Mouse (Mus musculus) heart, postnatal 10 days (tissue): ENCODE data around the gene Gm19965. TPM values are rescaled to one million over a fixed set of nuclear protein-coding genes. Genes with fewer than 3 reads are reported as not detected.

ENCODE experiments used
- DNase-seq, 2 experiments: peaks; one replicate each; pipeline ENCODE4 v3.0.0; 2021
- intact Hi-C: fragments of 180-260 bp; cut with DNase I; formaldehyde crosslinking; loops from one replicate; pipeline ENCODE4 v1.15.1; 2025
- total RNA-seq, 2 experiments: library from RNA; stranded (reverse); gene quantifications; 2 replicates each; pipeline ENCODE4 v1.2.3; 2021

Gene Gm19965
- not detected for total RNA-seq

DNA sequence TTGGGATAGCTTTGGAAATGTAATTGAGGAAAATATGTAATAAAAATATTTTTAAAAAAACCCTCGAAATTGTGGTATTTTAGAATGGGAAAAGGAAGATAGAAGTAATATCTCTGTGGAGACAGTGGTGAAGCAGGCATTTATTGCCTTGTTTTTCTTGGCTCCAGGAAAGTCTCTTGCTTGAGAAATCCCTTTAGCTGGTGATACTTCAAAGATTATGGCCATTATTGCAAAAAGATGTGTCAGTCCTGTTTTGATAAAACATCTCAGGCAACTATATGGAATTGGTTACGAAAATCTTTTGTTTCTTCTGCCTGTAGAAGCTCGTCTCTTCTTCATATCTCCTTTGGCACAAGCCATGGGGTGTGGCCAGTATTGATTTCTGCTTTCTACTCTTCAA lies at the start of gene Gm19965:
Gene Gm19965, plus strand, starts transcription at position 301 of the 400 bp plus-strand sequence.
- DNase-seq, result no peak
- intact Hi-C loops, result no loop called here

DNA sequence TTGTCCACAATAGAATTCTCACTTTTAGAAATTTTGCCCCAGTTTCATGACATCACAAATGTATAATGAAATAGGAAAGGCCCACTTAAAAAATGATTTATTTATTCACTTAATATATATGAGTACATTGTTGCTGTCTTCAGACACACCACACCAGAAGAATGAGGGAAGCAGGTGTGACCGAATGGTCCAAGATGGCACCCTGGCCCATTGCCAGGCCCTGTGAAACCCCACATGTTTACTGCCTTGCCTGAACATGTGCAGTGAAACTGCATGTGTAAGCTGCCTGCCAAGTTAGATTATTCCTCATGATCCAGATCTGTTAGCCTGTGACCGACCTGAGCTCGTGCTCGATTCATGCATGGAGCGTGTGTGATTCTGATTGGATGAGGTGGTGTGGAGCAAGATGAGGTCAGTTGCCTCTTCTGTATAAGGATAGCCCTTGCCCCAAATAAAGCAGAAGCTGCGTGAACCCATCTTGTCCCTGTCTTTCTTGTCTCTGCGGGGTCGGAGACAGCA lies 20.3 kb upstream of the Gm19965 start:
- no peak for DNase-seq
- intact Hi-C loops, result no loop called here
